Mouse (Mus musculus) embryo, embryonic 10.5 days (tissue): ENCODE measurements around the gene Aifm2.

Source experiments
- DNase-seq: peaks from one replicate; pipeline ENCODE4 v3.0.0-alpha.2; 2015; ENCODE audit warnings: low spot score

Aifm2 gene

DNA sequence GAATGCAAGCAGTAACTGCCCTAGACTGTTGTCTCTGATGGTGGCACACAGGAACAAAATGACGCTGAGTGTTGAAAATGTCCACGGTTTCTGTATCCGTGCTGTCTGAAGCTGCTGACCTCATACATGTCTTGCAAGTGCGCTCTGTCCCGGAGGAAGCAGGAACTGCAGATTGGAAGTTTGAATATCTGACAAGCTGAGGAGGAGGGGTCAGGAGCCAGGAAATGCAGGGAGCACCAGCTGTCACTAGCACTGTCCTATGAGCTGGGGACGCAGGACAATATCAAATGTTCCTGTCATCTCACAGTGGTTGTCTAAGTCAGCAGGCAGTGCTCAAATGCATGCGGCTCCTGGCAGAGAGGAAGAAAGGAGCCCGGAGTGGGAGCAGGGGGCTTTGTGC is 49.6 kb downstream of the Aifm2 start:
- no peak for DNase-seq

DNA sequence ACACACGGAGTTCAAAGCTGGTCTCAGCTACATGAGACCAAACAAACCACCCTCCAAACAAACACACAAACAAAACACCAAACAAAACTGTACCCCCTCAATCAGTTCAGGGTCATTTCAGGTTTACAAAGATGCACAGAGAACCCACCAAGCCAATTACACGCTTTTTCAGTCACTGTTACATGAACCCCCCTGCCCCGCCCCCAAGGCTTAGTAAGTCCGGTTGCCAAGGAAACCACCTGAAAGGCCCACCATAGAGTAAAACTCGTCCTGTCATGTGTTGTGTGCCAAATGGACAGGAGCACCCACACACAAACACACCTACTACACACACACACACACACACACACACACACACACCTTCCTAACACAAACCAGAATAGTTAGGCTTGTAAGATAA is 50.5 kb downstream of the Aifm2 start:
- DNase-seq = peak; percentile 79

- no peak for DNase-seq
These were observed 51.7 kb downstream of the Aifm2 start for GRCm38 (mm10) chr10:61766806-61767205.

GRCm38 (mm10) chr10:61781461-61782128 is 66.5 kb downstream of the Aifm2 start:
- DNase-seq = peak; percentile 51

- peak; percentile 88 for DNase-seq
These were observed 67.9 kb downstream of the Aifm2 start for GRCm38 (mm10) chr10:61782799-61783611.

DNA sequence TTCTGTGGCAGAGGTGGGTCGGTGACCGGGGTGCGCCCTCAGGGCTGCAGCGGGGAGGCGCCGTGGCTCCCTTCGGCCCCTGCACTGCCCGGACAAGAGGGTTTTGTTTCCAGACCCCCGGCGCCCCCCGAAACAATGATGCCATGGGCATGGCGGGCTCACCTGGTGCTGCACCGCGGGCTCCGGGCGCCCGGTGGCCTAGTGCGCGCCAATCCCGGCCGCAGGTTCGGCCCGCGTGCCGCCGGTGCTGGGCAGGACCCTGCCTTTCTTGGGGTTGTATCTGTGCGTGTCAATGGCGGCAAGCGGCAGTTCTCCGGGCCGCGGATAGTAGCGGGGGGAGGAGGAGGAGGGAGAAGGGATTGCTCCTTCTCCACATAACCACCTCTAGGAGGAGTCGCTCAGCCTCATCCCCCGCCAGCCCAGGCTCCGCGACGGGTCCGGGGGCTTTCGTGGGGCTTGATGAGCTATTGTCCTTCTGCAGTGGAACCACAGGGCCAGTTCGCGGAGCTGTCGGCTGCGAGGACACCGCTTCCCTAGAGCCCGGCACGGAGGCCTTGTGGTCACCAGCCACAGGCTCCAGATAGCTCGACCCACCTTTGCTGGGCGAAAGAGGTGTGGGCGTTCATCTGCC is 68.7 kb downstream of the Aifm2 start, which contains the start of gene H2afy2:
Gene H2afy2, minus strand, starts transcription at position 527 of the 631 bp plus-strand sequence.
- DNase-seq = peak; percentile 89

- peak; percentile 65 for DNase-seq
These were observed 69.4 kb downstream of the Aifm2 start for GRCm38 (mm10) chr10:61784414-61784813.

GRCm38 (mm10) chr10:61787541-61788313 is 72.7 kb downstream of the Aifm2 start:
- no peak for DNase-seq

DNA sequence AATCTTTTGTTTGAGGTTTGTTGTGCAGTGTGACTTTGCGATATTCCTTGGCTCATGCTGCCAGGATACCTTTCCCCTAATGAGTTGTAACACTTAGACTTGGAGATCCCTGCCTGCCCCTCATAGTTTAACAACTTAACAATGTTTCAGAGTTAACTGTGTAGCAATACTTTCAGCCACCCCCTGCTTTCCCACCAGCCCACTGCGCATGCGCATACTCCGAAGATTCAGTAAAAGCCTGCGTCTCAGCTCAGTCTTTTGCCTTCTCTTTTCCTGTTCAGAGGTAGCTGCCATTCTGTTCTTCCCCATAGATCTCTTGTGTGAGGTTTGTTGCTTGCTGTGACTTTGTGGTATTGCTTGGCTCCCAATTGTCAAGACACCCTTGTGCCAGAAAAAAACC is 73.4 kb downstream of the Aifm2 start:
- DNase-seq = no peak
